Mouse (Mus musculus) v-Abl transformed pro-B cells (cell line): Measurements from ENCODE around the gene Bsdc1.
"Not testable (repeated sequence)": the region's sequence is repeated elsewhere in the genome, so short reads cannot be mapped to it uniquely, and the experiment has no call there.

Source experiments
- in situ Hi-C, 2 experiments: fragments of 400-800 bp; cut with MboI; formaldehyde crosslinking; loops; one replicate each; pipeline ENCODE4 v1.15.1; 2025; ENCODE audit not compliant: unreplicated experiment in 2 of 2

Gene Bsdc1

DNA sequence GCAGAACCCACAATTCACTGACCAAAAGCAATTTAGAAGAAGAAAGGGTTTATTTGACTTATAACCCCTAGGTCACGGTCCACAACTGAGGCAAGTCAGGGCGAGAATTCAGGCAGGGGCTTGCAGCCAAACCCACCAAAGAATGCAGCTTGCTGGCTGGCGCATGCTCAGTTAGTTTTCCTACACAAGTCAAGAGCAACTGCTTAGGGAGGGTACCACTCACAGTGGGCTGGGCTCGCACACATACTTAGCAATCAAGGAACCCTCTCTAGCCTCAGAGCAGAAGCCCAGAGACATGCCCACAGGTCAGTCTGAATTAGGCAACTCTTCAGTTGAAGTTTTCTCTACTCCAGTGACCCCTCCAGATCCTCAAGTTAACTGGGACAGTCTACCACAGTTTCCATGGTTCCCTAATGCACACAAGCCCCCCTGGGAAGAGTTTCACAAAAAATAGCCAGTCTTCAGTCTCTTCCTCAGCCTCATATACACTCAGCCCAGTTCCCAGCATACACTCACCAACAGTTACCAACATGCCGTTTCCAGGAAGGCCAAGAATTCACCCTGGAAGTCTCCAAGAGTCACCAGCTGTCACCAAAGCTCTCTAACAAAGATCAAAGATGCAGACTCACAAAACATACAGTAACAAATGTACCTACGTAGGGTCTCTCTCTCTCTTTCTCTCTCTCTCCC is 49.5 kb downstream of the Bsdc1 start:
- in situ Hi-C loops, result no loop called here

DNA sequence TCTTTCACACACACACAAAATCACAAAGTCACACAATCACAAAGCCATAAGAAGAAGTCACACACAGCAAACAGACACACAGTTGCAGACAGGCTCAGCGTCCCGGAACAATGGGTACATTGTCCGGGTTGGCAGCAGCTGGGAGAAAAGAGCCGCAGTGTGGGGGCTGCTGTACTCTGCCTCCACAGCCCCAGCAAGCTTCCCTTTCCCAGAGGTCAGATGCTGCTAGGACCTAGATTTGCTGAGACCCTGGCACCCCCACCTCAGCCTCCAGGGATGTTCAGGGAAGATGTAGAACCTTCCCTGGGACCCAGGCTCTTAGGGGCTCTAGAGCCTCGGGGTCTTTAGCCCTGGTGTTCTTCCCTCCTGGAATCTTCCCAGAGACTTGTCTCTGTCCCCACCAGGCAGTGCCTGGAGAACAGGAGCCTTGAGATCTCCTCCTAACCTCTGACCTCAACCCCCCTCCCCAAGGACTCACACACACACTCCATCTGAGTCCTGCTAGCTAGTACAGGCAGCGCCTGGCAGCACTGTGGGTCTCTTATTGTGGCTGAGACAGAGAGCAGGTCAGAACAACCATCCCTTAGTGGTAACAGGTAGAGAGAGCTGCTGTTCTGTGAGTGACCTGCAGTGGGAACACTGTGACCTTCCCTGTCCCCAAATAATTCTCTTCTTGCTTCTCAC is 50.2 kb downstream of the Bsdc1 start:
- in situ Hi-C loops, result no loop called here

DNA sequence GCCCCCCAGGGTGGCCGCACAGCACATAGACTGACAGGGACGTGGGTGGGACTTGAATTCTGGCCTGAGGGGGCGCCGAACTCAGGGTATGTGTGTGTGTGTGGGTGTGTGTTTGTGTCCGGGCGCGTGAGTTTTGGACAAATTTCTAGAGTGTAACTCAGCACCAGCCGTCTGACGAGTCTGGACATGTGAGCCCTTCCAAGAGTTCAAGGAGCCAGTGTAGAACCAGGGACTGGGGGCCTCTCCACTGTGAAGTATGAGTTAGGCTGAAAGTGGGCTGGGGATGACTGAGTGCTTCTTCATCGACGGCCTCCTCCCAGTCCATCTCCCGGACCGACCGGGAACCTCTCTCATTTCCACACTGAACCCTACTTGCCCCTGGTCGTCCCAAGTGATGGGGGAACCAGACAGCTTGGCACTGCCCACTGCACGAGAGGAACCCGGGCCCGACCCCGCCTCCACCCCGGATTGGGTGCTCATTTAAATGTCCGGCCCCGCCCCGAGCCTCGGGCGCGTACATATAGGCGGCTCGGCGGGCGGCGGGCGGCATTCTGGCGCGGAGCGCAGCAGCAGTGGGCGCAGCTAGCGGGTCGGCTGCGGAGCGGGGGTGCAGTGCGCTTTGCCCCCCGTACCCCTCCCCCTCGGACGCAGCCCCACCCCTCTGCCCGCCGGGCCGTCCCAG is 51.8 kb downstream of the Bsdc1 start, which contains the start of gene Marcksl1:
Gene Marcksl1 (plus strand): TSS at position 496 of the 682 bp plus-strand sequence.
- in situ Hi-C loops, result no loop called here

DNA sequence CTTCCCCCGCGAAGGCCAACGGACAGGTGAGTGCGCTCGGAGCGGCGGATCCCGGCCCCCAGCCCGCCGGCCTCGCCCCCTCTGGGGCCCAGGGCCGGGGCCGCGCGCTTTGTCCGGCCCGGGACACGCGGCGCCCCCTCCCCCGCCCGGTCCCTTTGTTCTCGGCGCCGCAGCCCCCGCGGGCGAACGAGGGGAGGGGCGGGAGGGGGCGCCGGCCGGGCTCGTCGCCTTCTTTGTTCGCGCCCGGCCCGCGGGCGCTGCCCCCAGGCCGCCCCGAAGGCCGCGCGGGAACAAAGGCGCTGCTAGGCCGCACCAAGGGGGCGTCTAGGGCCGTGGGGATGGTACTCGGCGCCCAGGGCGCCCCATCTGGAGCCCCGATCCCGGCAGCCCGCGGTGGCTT is 52.5 kb downstream of the Bsdc1 start:
- in situ Hi-C loops, result no loop called here

DNA sequence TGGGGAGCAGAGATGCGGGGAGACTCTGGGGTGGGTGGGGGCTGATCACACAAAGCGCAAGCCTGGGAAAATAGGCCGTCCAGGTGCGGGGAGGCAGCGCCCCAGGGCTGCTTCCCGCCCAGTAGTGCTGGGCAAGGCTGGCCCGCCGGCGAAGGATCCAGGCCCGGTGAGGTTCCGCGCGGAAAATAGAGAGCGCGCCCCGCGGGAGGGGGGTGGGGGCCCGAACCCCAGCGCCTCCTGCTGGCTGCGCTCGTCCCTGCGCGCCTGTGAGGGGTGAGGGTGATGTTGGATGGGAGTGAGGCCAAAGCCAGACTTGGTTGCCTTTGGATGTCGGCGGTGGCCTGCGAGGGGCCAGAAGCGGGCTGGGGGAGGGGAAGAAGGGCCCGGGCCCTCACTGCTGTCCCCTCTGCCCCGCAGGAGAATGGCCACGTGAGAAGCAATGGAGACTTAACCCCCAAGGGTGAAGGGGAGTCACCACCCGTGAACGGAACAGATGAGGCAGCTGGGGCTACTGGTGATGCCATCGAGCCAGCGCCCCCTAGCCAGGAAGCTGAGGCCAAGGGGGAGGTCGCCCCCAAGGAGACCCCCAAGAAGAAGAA is 53.0 kb downstream of the Bsdc1 start:
- in situ Hi-C loops, result no loop called here

DNA sequence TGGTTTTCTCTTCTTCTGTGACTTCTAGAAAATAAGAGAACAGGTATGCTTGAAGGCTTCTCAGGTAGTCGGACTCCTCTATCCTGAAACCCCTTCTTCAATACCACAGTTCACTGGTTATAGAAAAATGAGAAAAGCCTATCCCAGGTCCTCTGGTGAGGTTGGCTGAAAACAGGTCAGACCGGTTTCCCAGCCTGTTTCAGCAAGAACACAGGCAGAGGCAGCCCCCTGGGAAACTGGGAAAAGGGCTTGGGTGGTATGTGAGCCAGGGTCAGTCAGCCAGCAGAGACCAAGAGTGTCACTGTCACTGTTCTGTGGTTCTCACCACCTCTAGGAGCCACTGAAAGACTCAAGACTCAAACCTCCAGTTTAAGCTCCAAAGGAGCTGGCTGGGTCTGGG is 55.5 kb downstream of the Bsdc1 start:
- in situ Hi-C loops, result no loop called here

DNA sequence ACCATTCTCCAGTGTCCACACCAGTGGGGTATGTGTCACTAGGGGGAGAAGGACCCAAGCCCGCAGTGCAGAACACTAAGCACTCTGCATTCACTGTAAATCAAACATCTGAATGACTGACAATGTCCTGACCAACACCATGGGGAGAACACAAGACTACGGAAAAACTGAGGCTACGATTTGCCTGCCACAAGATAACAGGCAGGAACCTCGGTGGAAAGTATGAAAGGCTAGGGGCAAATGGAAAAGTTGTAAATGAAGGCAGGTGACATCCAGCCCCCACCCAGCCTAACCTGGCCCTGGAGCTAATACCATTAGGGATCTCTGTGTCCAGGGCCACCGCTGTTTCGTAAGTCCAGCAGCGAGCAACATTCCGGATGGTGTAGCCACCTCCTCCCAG is 57.1 kb downstream of the Bsdc1 start:
- in situ Hi-C loops, result no loop called here

DNA sequence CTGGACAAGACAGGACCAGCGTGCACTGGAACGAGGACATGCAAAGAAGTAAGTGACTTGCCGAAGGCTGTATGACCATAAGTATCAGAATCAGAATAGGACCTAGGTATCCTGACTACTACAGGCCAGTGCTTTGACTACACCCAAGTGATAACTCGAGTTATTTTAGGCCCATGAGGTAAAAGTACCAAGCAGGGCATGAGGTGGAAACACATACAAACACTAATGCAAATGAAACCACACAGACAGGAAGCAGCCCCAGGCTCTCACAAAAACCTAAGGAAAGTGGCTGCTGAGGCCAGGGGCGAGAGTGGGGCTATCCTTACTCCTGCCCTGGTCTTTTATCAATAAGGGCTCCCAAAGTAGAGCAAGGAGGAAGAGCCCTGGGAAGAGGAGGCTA is 64.0 kb downstream of the Bsdc1 start:
- in situ Hi-C loops, result no loop called here

DNA sequence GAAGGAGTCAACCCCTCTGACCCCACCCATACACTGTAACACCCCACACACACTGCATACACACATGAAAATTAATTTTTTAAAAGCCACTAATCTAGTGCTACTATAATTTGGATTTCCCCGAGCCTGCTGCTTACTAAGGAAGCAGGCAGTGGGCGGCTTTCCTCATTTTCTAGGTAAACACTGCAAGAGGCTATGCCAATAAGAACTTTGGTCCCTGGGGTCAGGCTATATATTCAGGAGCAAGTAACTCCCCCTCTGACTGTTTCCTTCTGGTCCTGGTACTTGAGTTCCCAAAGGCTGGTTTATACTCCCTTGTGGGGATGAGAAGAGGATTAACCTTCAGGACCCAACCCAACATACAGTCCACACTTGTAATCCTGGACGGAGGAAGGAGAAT is 64.5 kb downstream of the Bsdc1 start:
- in situ Hi-C loops, result no loop called here

DNA sequence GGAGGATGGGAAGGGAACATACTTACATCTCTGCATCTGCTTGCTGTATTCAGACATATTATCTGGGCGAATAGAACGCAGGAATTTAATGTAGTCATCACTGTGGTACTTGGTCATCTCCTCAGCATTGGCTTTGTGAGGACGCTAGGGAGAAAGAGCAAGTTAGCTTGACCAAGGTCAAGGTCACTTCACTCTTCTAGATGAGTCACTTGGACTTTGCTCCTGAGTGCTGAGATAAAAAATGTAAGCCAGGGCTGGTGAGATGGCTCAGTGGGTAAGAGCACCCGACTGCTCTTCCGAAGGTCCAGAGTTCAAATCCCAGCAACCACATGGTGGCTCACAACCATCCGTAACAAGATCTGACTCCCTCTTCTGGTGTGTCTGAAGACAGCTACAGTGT is 67.5 kb downstream of the Bsdc1 start:
- in situ Hi-C loops, result not testable (repeated sequence)
